Mouse (Mus musculus): ENCODE measurements around the gene Tssk2.

DNA sequence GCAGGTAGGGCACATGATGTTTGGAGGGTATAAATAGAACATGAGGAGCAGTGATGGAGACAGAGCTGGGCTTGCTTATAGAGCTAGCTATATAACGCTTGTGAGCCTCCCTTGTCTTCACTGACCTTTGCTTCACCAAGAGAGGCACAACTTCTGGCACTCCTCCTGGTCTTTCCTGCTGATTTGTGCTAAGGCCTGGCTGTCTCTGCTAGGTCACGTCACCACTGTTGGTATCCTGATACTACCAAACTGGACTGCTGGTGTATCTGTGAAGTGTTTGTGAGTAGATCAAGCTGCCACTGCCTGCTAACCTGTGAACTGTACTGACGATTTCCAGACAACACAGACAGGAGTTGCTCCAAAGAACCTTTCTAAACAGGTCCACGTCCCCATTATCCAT is 23.3 kb upstream of the Tssk2 start:
- TF ChIP-seq CTCF (conservative IDR thresholded peaks at IDR 0.05; ENCODE audit: insufficient read depth, insufficient read length, low read depth, low read length), result no peak
- TF ChIP-seq POLR2A (IDR thresholded peaks at IDR 0.05; ENCODE audit: low read depth, low read length), result no peak

Data from kidney, adult 2 months (tissue).